Mouse (Mus musculus) hindbrain, embryonic 16.5 days (tissue): ENCODE results near the gene Snrpd3. TPM values are rescaled to one million over a fixed set of nuclear protein-coding genes. Genes with fewer than 3 reads are reported as not detected.

ENCODE experiments used
- ATAC-seq: fragments of 200-750 bp; cut with Nextera tagmentation; 2 replicates; pipeline ENCODE4 v1.8.0; 2017; ENCODE audit warnings: moderate TSS enrichment, moderate library complexity
- H3K27ac ChIP-seq: fragments of 300-500 bp; sonication (generic); 2 replicates; pipeline ENCODE4 v1.5.1; 2014; ENCODE audit warnings: low read depth, mild to moderate bottlenecking, control low read depth, low read length, moderate library complexity
- H3K27me3 ChIP-seq: fragments of 300-500 bp; sonication (generic); replicated peaks from 2 replicates; pipeline ENCODE4 v1.6.1; 2014; ENCODE audit warnings: low read length; ENCODE audit not compliant: control insufficient read depth, insufficient read depth
- H3K36me3 ChIP-seq: fragments of 300-500 bp; sonication (generic); 2 replicates; pipeline ENCODE4 v1.6.1; 2014; ENCODE audit warnings: mild to moderate bottlenecking, low read length, moderate library complexity, mixed read lengths; ENCODE audit not compliant: control insufficient read depth, insufficient read depth
- H3K4me1 ChIP-seq: fragments of 300-500 bp; sonication (generic); 2 replicates; pipeline ENCODE4 v1.6.1; 2014; ENCODE audit warnings: low read depth, low read length; ENCODE audit not compliant: control insufficient read depth, insufficient read depth
- H3K4me2 ChIP-seq: fragments of 300-500 bp; sonication (generic); 2 replicates; pipeline ENCODE4 v1.6.1; 2014; ENCODE audit warnings: mild to moderate bottlenecking, low read length, control low read depth, moderate library complexity
- H3K4me3 ChIP-seq: fragments of 300-500 bp; sonication (generic); 2 replicates; pipeline ENCODE4 v1.5.1; 2014; ENCODE audit warnings: mild to moderate bottlenecking, low read length, control low read depth, moderate library complexity
- H3K9ac ChIP-seq: fragments of 300-500 bp; sonication (generic); 2 replicates; pipeline ENCODE4 v1.6.1; 2014; ENCODE audit warnings: low read depth, mild to moderate bottlenecking, control low read depth, low read length, moderate library complexity
- H3K9me3 ChIP-seq: fragments of 300-500 bp; sonication (generic); 2 replicates; pipeline ENCODE4 v1.6.1; 2014; ENCODE audit warnings: mild to moderate bottlenecking, low read length, moderate library complexity; ENCODE audit not compliant: control insufficient read depth
- WGBS: fragments of 180-500 bp; shearing (Covaris S2); extraction: QIAGEN DNeasy Blood & Tissue Kit; methylation state at CpG from one replicate; pipeline ENCODE4 v1.1.7; 2014; 5-methylcytosine and 5-hydroxymethylcytosine counted together
- polyA plus RNA-seq: library from polyadenylated mRNA; unstranded; fragments of >200 nt; fragmentation: Nextera tagmentation; extraction: Ambion mirVana; gene quantifications from 2 replicates; pipeline ENCODE4 v1.2.1, GENCODE M21; 2015

Gene Snrpd3
- polyA plus RNA-seq, 1 experiment from 2014 or later, result 114 TPM

DNA sequence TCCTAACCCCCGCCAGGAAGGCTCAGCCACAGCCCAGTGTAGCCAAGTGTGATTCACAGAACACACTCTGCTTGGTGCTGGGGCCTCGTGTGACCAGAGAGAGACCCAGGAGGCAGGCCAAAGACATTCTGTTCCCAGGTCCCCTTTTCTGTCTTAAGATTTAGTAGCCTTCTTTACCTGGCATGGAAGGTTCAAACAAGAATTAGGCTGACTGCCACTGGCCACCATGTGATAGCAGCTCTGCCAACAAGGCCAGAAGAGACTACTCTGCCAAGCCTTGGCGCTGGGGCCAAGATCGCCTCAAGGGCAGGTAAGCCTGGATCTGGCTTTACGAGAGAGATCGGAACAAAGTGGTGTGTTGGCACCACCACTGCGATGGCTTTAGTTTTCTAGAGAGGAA, 6.9 kb upstream of the Snrpd3 start:
- H3K4me1 ChIP-seq, result peaks cover 2% of the 10 kb centered on the region; the same call in 1 of the 2 replicates
- 97% methylated on average over 7 of the region's 7 CpGs for WGBS
- no peak overlapping the region for H3K4me2 ChIP-seq
- H3K4me3 ChIP-seq, result no peak overlapping the region
- H3K27ac ChIP-seq, result no peak overlapping the region
- H3K27me3 ChIP-seq, result no peaks in the 10 kb centered on the region
- ATAC-seq, result no peak
- no peak overlapping the region for H3K9ac ChIP-seq
- H3K36me3 ChIP-seq, result peaks cover 35% of the 10 kb centered on the region
- H3K9me3 ChIP-seq, result no peaks in the 10 kb centered on the region

DNA sequence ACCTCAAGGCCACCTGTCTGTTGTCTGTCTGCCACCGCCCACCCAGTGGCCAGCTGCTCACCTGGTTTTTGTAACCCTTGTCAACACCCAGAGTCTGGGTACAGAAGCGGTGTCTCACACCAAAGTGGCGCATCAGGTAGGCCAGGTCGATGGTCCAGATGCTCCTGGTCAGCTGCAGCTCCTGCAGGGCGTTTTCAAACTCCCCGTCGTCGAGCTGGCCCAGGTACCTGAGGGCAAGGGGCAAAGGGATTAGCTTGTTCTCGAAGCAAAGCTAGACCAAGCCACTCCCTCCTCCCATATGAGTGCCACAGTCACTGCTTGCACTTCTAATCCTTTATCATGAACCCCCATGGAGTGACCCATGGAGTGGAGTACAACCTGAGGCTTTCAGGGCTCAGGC, 6.3 kb upstream of the Snrpd3 start:
- Histone ChIP-seq H3K27me3 (no peaks in the 10 kb centered on the region), H3K4me3 (no peak overlapping the region), H3K27ac (no peak overlapping the region), H3K9me3 (no peaks in the 10 kb centered on the region), H3K4me1 (peaks cover 8% of the 10 kb centered on the region), H3K9ac (no peak overlapping the region), H3K4me2 (no peak overlapping the region), H3K36me3 (peaks cover 35% of the 10 kb centered on the region)
- no peak for ATAC-seq
- 93% methylated on average over 9 of the region's 9 CpGs for WGBS

DNA sequence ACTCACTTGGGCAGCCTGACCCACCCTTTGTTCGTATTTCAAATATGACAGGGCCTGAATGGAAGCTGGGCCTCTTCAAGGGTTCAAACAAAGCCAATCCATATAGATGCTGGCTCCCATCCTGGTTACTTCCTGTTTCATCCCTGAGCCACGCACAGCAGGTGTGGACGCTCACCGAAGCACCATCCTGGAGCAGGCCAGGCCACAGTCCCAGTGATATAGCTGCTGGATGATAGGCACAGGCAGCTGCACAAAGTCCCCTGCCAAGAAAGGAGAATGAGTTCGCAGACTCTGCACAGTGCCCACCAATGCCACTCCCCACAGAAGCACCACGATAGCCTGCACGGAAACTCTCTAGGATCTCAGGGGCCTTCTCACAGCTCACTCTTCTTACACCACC, 5.5 kb upstream of the Snrpd3 start:
- Histone ChIP-seq H3K27me3 (no peaks in the 10 kb centered on the region), H3K9ac (no peak overlapping the region), H3K9me3 (no peaks in the 10 kb centered on the region), H3K4me1 (peaks cover 14% of the 10 kb centered on the region), H3K27ac (no peak overlapping the region), H3K36me3 (peaks cover 34% of the 10 kb centered on the region), H3K4me3 (no peak overlapping the region), H3K4me2 (no peak overlapping the region)
- ATAC-seq, result no peak
- 94% methylated on average over 7 of the region's 7 CpGs for WGBS

DNA sequence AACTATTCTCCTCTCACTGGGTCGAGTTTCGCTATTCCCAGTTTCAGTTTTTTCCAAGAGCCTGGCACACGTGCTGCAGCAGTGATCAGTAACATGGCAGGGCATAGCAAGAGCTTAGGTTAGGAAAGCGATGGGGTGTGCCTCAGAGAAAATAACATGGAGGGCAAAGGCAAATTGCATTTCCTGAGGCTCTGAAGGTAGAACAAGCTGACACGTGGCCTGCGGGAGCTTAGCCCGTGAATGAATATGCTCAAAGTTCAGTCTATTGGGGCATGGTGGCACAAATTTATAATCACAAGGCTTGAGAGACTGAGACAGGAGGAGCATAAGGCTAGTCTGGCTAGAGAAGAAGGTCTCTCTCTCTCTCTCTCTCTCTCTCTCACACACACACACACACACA, 4.6 kb upstream of the Snrpd3 start:
- peaks cover 14% of the 10 kb centered on the region for H3K4me1 ChIP-seq
- ATAC-seq, result no peak
- peaks cover 27% of the 10 kb centered on the region for H3K36me3 ChIP-seq
- H3K9me3 ChIP-seq, result no peaks in the 10 kb centered on the region
- no peaks in the 10 kb centered on the region for H3K27me3 ChIP-seq
- no peak overlapping the region for H3K4me3 ChIP-seq
- no peak overlapping the region for H3K27ac ChIP-seq
- 92% methylated on average over 7 of the region's 7 CpGs for WGBS
- no peak overlapping the region for H3K4me2 ChIP-seq
- no peak overlapping the region for H3K9ac ChIP-seq

DNA sequence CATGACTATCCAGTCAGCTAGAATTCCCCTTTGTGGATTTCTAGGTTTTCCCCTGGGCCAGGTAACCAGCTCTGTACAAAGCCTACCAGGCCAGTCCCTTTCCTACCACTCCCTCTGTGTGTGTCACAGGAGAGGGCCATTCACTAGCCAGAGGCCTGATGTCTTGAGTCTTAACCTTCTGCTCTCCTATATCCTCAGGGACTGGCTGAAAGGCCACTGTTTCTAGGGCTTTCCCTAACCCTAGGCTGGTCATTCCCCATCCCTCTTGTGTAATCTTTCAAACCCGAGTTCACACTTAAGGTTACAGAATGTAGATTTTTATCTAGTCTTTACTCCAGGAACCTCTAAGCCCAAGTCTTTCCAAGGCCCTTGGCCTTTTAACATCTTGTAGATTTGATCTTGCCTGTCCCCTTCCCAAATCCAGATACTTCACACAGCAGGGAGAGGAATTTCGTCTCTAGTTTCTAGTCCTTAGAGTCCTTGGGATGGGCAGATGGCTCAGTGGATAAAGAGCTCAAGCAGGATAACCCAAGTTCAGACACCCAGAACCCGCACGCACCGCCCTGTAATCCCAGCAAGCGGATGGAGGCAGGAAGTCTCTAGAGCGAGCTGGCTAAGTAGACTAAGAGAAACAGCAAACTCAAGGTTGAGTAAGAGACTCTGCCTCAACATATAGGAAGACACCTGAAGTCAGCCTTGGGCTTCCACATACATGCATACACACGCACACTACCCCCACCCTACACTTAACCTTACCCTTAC, 3.9 kb upstream of the Snrpd3 start:
- no peak overlapping the region for H3K4me2 ChIP-seq
- H3K4me3 ChIP-seq, result no peak overlapping the region
- WGBS, result 93% methylated on average over 8 of the region's 8 CpGs
- peaks cover 24% of the 10 kb centered on the region for H3K36me3 ChIP-seq
- no peak for ATAC-seq
- H3K9me3 ChIP-seq, result no peaks in the 10 kb centered on the region
- no peaks in the 10 kb centered on the region for H3K27me3 ChIP-seq
- H3K27ac ChIP-seq, result no peak overlapping the region
- peaks cover 15% of the 10 kb centered on the region for H3K4me1 ChIP-seq
- H3K9ac ChIP-seq, result no peak overlapping the region

DNA sequence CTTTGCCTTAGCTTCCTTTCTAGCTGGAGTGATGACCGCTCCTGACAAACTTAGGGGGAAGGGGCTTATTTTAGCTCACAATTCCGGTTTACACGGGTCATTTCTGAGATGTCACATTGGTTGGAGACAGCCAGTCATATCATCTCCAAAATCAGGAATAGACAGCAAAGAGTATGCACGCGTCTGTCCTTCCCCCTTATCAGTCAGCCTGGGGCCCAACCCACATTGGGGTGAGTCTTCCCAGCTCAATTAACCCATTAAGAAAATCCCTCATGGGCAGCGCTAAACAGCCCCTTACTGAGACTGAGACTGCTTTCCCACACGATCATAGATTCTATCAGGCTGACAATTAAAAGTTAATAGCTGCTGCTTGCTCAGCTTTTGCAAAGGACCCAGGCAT, 3.0 kb upstream of the Snrpd3 start:
- H3K4me2 ChIP-seq, result no peak overlapping the region
- no peaks in the 10 kb centered on the region for H3K27me3 ChIP-seq
- no peak overlapping the region for H3K27ac ChIP-seq
- H3K9me3 ChIP-seq, result no peaks in the 10 kb centered on the region
- H3K9ac ChIP-seq, result no peak overlapping the region
- 90% methylated on average over 7 of the region's 7 CpGs for WGBS
- H3K4me3 ChIP-seq, result no peak overlapping the region
- H3K36me3 ChIP-seq, result peaks cover 19% of the 10 kb centered on the region
- ATAC-seq, result no peak
- peaks cover 23% of the 10 kb centered on the region for H3K4me1 ChIP-seq

DNA sequence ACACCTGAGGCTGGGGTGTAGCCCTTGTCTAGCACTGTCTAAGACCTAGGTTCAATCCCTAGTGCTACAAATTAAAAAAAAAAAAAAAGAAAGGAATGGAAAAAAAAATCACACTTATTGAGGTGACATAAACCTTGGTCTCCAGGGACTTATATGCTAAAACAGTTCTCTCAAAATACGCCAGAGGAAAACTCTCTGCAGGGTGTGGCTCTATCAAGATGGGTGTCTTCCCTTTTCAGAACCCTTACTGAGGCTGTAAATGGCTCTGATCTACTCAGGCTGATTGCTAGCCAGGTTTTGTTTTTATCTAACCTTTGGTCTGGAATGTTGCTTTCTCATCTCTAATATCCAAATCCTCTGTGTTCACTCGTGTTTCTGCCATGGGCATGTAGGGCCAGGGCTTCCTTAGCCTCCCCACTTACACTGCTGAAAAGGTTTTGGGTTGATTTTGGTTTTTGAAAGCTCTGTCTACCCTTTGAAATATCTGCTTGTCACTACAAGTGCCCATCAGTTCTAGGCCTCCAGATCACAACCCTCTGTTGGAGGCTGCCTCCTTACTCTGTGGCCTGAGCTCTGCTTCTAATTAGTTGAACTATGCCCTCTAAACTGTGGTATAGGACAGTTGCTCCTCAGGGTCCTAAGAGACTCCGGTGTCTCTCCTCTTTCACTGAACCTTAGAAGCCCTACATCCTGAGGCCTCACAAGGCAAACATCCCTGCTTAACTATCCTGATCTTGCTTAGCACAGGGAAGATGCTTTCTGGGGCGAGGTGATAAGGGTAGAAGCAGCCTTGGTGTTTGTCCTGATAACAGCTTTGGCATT, 1.9 kb upstream of the Snrpd3 start:
- H3K27me3 ChIP-seq, result no peaks in the 10 kb centered on the region

DNA sequence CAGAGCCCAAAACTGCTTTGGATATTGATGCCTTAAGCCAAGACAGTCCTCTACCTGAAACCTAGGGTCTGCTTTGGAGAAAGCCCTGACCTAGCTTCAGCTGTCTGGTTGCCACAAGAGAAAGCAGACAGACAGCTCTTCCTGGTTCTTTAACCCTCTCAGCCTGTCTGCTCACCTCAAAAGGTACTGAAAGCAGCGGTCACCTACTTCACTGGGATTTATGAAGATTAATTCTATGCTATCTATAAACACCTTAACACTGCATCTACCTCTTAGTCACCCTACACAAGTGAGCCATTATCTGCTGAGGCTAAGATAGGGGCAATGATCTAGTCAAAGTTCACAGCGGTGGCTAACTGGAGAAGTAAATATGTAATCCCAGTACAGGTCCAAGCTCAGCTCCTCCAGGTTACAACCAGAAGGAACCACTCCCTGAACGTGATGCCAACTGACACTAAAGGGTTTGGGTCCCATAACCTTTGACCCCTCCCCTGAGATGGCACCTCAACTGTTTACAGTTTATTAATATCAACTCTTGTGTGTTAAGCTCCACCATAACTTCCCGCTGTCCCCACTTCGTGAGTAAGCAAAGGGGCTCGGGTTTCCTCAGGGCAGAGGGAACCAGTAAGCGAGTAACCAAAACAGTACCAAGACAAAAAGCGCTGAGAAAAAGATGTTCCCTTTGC, 1.2 kb upstream of the Snrpd3 start:
- H3K9ac ChIP-seq, result peak overlapping the region; percentile 94
- 30% methylated on average over 8 of the region's 8 CpGs for WGBS
- peak overlapping the region; percentile 98; the same call in 1 of the 2 replicates for H3K27ac ChIP-seq

More for the DNA sequence above, 1.9 kb upstream of the Snrpd3 start:
- ATAC-seq, result no peak
- no peak overlapping the region for H3K4me3 ChIP-seq
- 90% methylated on average over 4 of the region's 4 CpGs for WGBS
- peak overlapping the region; percentile 69 for H3K4me2 ChIP-seq
- no peak overlapping the region for H3K27ac ChIP-seq
- H3K9me3 ChIP-seq, result no peaks in the 10 kb centered on the region
- H3K36me3 ChIP-seq, result peaks cover 8% of the 10 kb centered on the region
- peaks cover 23% of the 10 kb centered on the region for H3K4me1 ChIP-seq
- H3K9ac ChIP-seq, result no peak overlapping the region

DNA sequence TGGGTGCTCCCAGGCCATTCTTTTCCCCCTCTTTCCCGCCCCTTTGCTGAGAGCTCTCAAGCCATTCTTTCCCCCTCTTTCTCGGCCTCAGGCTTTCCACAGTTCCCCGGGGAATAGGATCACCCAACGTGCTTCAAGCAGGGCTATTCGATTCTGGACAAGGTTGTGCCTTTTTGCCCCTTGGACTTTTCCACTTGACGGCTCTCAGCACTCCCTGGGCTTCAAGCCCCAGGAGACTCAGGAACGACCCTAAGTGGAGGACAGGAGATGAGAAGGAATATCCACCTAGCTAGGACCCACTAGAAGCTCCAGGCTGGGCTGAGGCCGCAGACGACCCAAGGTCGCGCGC, 653 bp upstream of the Snrpd3 start:
- H3K9ac ChIP-seq, result peak overlapping the region; percentile 94
- no peaks in the 10 kb centered on the region for H3K9me3 ChIP-seq
- H3K4me3 ChIP-seq, result peak overlapping the region; percentile 89
- peak overlapping the region; percentile 69 for H3K4me2 ChIP-seq
- H3K27ac ChIP-seq, result peak overlapping the region; percentile 98
- peaks cover 8% of the 10 kb centered on the region for H3K36me3 ChIP-seq
- H3K27me3 ChIP-seq, result no peaks in the 10 kb centered on the region
- 0% methylated on average over 12 of the region's 12 CpGs for WGBS
- peaks cover 23% of the 10 kb centered on the region for H3K4me1 ChIP-seq
- no peak for ATAC-seq

More for the DNA sequence above, 1.2 kb upstream of the Snrpd3 start:
- peaks cover 7% of the 10 kb centered on the region for H3K36me3 ChIP-seq
- H3K4me1 ChIP-seq, result peaks cover 23% of the 10 kb centered on the region
- H3K4me2 ChIP-seq, result peak overlapping the region; percentile 69
- ATAC-seq, result no peak
- H3K4me3 ChIP-seq, result peak overlapping the region; percentile 89
- H3K9me3 ChIP-seq, result no peaks in the 10 kb centered on the region
- no peaks in the 10 kb centered on the region for H3K27me3 ChIP-seq
